Mouse (Mus musculus) liver, embryonic 13.5 days (tissue): Measurements from ENCODE around the gene 4930524N10Rik. TPM values are rescaled to one million over a fixed set of nuclear protein-coding genes. Genes with fewer than 3 reads are reported as not detected.

ENCODE experiments used
- ATAC-seq: fragments of 200-750 bp; cut with Nextera tagmentation; 2 replicates; pipeline ENCODE4 v1.8.0; 2017; ENCODE audit warnings: low read depth, mild to moderate bottlenecking, moderate number of reproducible peaks, moderate library complexity
- DNase-seq: peaks from one replicate; pipeline ENCODE4 v3.0.0; 2022
- H3K27ac ChIP-seq: fragments of 300-500 bp; sonication (generic); 2 replicates; pipeline ENCODE4 v1.5.1; 2015; ENCODE audit warnings: moderate library complexity, mild to moderate bottlenecking, inconsistent platforms
- H3K27me3 ChIP-seq: fragments of 300-500 bp; sonication (generic); 2 replicates; pipeline ENCODE4 v1.6.1; 2015; ENCODE audit warnings: mild to moderate bottlenecking, inconsistent platforms
- H3K36me3 ChIP-seq: fragments of 300-500 bp; sonication (generic); 2 replicates; pipeline ENCODE4 v1.6.1; 2015; ENCODE audit warnings: mild to moderate bottlenecking, inconsistent platforms
- H3K4me1 ChIP-seq: fragments of 300-500 bp; sonication (generic); replicated peaks from 2 replicates; pipeline ENCODE4 v1.6.1; 2015; ENCODE audit warnings: inconsistent platforms
- H3K4me2 ChIP-seq: fragments of 300-500 bp; sonication (generic); 2 replicates; pipeline ENCODE4 v1.6.1; 2015; ENCODE audit warnings: inconsistent platforms, mild to moderate bottlenecking, moderate library complexity
- H3K4me3 ChIP-seq: fragments of 300-500 bp; sonication (generic); replicated peaks from 2 replicates; pipeline ENCODE4 v1.5.1; 2015; ENCODE audit warnings: mild to moderate bottlenecking, inconsistent platforms
- H3K9ac ChIP-seq: fragments of 300-500 bp; sonication (generic); 2 replicates; pipeline ENCODE4 v1.6.1; 2015; ENCODE audit warnings: mild to moderate bottlenecking, inconsistent platforms
- H3K9me3 ChIP-seq: fragments of 300-500 bp; sonication (generic); replicated peaks from 2 replicates; pipeline ENCODE4 v1.6.1; 2016; ENCODE audit warnings: inconsistent platforms
- WGBS: fragments of 180-500 bp; shearing (Covaris S2); methylation state at CpG from one replicate; pipeline ENCODE4 v1.1.7; 2015; ENCODE audit not compliant: insufficient replicate concordance; 5-methylcytosine and 5-hydroxymethylcytosine counted together
- polyA plus RNA-seq: library from polyadenylated mRNA; unstranded; fragments of >200 nt; fragmentation: Nextera tagmentation; extraction: Ambion mirVana; gene quantifications from 2 replicates; pipeline ENCODE4 v1.2.1, GENCODE M21; 2015

The 4930524N10Rik gene
- not detected in 2 replicates for polyA plus RNA-seq

DNA sequence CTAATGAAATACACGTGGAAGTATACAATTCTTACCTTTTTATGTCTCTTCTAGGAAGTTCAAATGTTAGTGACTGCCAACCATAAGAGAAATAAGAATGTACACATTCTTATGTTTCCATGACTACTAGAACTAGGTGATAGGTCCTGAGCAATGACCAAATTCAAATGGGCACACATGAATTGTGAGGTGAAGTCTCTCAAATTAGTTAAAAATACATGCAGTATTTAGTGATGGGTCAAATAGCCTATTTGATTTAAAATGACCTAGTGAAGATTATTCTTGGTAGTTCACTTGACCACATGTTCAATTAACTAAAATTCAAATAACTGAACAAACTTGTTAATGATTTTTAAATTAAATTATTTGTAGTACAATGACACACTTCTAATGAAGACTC lies at the start of gene 4930524N10Rik:
4930524N10Rik (minus strand) TSS at position 101 of the 400 bp plus-strand sequence.
- no peak for ATAC-seq
- DNase-seq = no peak
- no peak within 1 kb of the TSS for H3K4me2 ChIP-seq
- H3K27ac ChIP-seq = no peak within 1 kb of the TSS
- H3K4me1 ChIP-seq = no peaks in the 10 kb centered on the region
- no peak within 1 kb of the TSS for H3K9ac ChIP-seq
- WGBS = 15% methylated on average over 1 of the region's 1 CpGs
- H3K36me3 ChIP-seq = no peaks in the 10 kb centered on the region
- no peaks in the 10 kb centered on the region for H3K27me3 ChIP-seq
- no peaks in the 10 kb centered on the region for H3K9me3 ChIP-seq
- no peak within 1 kb of the TSS for H3K4me3 ChIP-seq

DNA sequence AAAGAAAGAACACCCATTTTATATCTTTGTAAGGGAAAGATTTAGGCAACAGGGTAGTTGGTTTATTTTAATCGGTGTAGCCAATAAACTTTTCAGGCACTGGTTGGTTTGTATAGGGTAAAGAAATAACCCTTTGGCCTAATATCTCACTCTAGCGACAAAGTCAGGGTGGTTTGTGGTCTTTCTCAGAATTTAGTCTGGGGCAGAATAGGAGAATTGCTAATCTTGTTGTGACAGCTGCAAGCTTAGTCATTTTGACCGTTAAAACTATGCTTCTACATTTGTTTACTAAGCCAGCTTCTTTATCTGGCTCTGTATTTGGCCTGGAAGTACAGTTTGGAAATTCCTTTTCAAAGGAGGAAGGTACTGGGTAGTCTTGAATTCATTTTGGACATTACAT lies 6.8 kb upstream of the 4930524N10Rik start:
- Histone ChIP-seq H3K9ac (no peak overlapping the region), H3K4me1 (no peaks in the 10 kb centered on the region), H3K4me3 (no peak overlapping the region), H3K27ac (no peak overlapping the region), H3K27me3 (no peaks in the 10 kb centered on the region), H3K9me3 (0 out of 2 replicates have a peak, but pooled peaks cover 4% of the 10 kb centered on the region), H3K36me3 (no peaks in the 10 kb centered on the region), H3K4me2 (no peak overlapping the region)
- WGBS = 55% methylated on average over 3 of the region's 3 CpGs
- DNase-seq (no peak), ATAC-seq (no peak)

DNA sequence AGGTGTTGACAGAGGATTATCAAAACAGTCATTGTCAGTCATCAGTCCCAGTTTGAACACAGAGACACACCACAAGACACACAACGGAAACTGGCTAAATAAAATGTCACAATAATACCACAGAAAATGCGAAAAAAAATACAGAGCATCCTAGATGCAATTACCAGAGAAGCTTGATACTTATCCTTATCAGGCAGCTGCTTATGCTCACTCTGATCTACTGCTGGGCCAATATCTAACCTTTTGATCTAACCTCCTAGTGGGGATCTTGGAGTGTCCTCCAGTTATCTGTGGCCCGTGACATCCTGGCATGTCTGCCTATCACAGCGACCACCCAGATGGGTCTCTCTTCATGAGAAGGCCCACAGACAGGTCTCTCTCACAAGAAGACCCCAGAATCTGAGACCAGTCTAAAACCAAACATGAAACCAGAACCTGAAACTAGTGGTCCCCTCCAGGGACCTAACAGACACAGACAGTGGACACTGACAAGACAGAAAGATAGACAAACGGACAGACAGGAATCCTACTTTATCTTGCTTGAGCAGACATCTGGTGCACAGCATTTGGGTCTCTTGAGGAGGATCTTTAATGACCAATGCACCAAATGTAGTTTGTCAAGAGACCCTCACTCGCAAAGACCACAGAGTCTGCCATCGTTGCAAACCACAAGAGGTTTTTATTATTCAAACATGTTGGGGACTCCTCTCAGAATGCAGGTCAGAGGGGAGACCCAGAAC lies 6.3 kb upstream of the 4930524N10Rik start:
- H3K27ac ChIP-seq = no peak overlapping the region

DNA sequence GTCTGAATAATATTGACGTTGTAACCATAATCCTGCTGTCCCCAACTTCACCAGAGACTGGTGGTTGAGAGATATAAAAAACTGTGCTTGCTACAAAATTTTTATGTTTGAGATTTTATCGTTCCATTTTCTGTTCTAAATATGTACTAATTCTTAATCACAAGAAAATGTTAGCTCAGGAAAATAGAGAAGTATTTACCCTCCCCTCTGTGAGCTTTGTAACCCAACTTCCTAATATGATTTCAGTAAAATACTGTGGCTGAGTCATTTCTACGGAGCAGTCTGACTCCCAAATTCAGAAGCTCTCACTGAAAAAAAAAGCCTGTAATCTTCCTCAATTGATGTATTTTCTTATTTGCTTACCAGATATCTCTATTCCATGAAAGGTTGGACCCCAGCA lies 4.7 kb upstream of the 4930524N10Rik start:
- DNase-seq (no peak), ATAC-seq (no peak)
- no peak overlapping the region for H3K27ac ChIP-seq
- no peaks in the 10 kb centered on the region for H3K36me3 ChIP-seq
- no peaks in the 10 kb centered on the region for H3K4me1 ChIP-seq
- no peak overlapping the region for H3K9ac ChIP-seq
- H3K4me3 ChIP-seq = no peak overlapping the region
- no peak overlapping the region for H3K4me2 ChIP-seq
- 52% methylated on average over 3 of the region's 3 CpGs for WGBS
- H3K9me3 ChIP-seq = 0 out of 2 replicates have a peak, but pooled peaks cover 4% of the 10 kb centered on the region
- H3K27me3 ChIP-seq = no peaks in the 10 kb centered on the region

More for the DNA sequence above, 6.3 kb upstream of the 4930524N10Rik start:
- Histone ChIP-seq H3K9me3 (0 out of 2 replicates have a peak, but pooled peaks cover 4% of the 10 kb centered on the region), H3K9ac (no peak overlapping the region), H3K4me2 (no peak overlapping the region), H3K4me3 (no peak overlapping the region), H3K4me1 (no peaks in the 10 kb centered on the region), H3K36me3 (no peaks in the 10 kb centered on the region), H3K27me3 (no peaks in the 10 kb centered on the region)
- DNase-seq = no peak
- 64% methylated on average over 7 of the region's 7 CpGs for WGBS
- no peak for ATAC-seq

Other genes with a start within 250 kb of the 4930524N10Rik start
- gene Gm15140, start 222.7 kb downstream of the 4930524N10Rik start, polyA plus RNA-seq = not detected in 2 replicates
- gene Samt4, start 138.6 kb upstream of the 4930524N10Rik start, polyA plus RNA-seq = not detected in 2 replicates
- gene Samt2, start 236.0 kb upstream of the 4930524N10Rik start, polyA plus RNA-seq = not detected in 2 replicates